In genomic region chr14:77904171-77904762, GRCm38 (mm10) we compare ENCODE assay signal across 8 mouse cellular contexts. TPM values are rescaled to one million over a fixed set of nuclear protein-coding genes. Genes with fewer than 3 reads are reported as not detected.
A peak's percentile ranks its signal among the peaks of the same experiment; 100 is the strongest.
DNase-seq lines count a peak whose midpoint lies in the region; ATAC-seq and TF ChIP-seq lines count a peak whose summit lies in the region.

Epsti1 (plus strand) TSS chr14:77904239.

- H3K27ac ChIP-seq in midbrain, embryonic 11.5 days (ENCODE audit: low read depth, low read length): no peak within 1 kb of the TSS
- H3K27ac ChIP-seq in midbrain, embryonic 15.5 days: no peak within 1 kb of the TSS
- no peak within 1 kb of the TSS for H3K27ac ChIP-seq in lung, postnatal 0 days (ENCODE audit: low read length)
- no peak within 1 kb of the TSS; the same call in 1 of the 2 replicates for H3K27ac ChIP-seq in stomach, embryonic 16.5 days (ENCODE audit: low read length)

- no peaks in the 10 kb centered on the region for H3K36me3 ChIP-seq in midbrain, embryonic 11.5 days (ENCODE audit: control insufficient read depth, insufficient read depth, low read length)
- H3K36me3 ChIP-seq in midbrain, embryonic 15.5 days (replicated peaks): no peaks in the 10 kb centered on the region
- H3K36me3 ChIP-seq in lung, postnatal 0 days (ENCODE audit: insufficient read depth, low read length): no peaks in the 10 kb centered on the region
- no peaks in the 10 kb centered on the region for H3K36me3 ChIP-seq in stomach, embryonic 16.5 days (ENCODE audit: control insufficient read depth, insufficient read depth, low read length)

- no peak within 1 kb of the TSS for H3K4me2 ChIP-seq in midbrain, embryonic 11.5 days
- no peak within 1 kb of the TSS for H3K4me2 ChIP-seq in midbrain, embryonic 15.5 days
- H3K4me2 ChIP-seq in lung, postnatal 0 days (replicated peaks; ENCODE audit: low read depth, low read length): peak within 1 kb of the TSS; percentile 49; the same call in 1 of the 2 replicates
- H3K4me2 ChIP-seq in stomach, embryonic 16.5 days (ENCODE audit: low read depth, low read length): peak within 1 kb of the TSS; percentile 32

- H3K9ac ChIP-seq in midbrain, embryonic 11.5 days (ENCODE audit: low read length): no peak within 1 kb of the TSS
- H3K9ac ChIP-seq in midbrain, embryonic 15.5 days: no peak within 1 kb of the TSS
- no peak within 1 kb of the TSS for H3K9ac ChIP-seq in lung, postnatal 0 days (replicated peaks; ENCODE audit: low read depth)
- H3K9ac ChIP-seq in stomach, embryonic 16.5 days (ENCODE audit: low read length): peak within 1 kb of the TSS; percentile 43

- DNase-seq in midbrain, embryonic 11.5 days (ENCODE audit: low spot score, missing footprints): peak; percentile 69
- peak; percentile 84 for DNase-seq in induced T-regulatory cell, adult 2 months (ENCODE audit: low read depth)
- peak; percentile 11 for DNase-seq in lung, postnatal 0 days (ENCODE audit: low spot score)
- DNase-seq in layer of hippocampus, postnatal 14 days (ENCODE audit: low spot score in 2 of 2): no peak
- DNase-seq in left cerebral cortex, postnatal 36 days (ENCODE audit: low spot score in 2 of 2): no peak
- no peak for DNase-seq in left cerebral cortex, postnatal 14 days (ENCODE audit: low spot score in 2 of 2)

- 67% methylated on average over 15 of the region's 15 CpGs for WGBS in midbrain, embryonic 11.5 days
- WGBS in midbrain, embryonic 15.5 days: 65% methylated on average over 15 of the region's 15 CpGs
- 45% methylated on average over 15 of the region's 15 CpGs for WGBS in lung, postnatal 0 days
- 48% methylated on average over 15 of the region's 15 CpGs for WGBS in stomach, embryonic 16.5 days

- no peaks in the 10 kb centered on the region for H3K27me3 ChIP-seq in midbrain, embryonic 11.5 days (ENCODE audit: control insufficient read depth, insufficient read depth, low read length)
- H3K27me3 ChIP-seq in midbrain, embryonic 15.5 days (replicated peaks): no peaks in the 10 kb centered on the region
- no peaks in the 10 kb centered on the region for H3K27me3 ChIP-seq in lung, postnatal 0 days (replicated peaks; ENCODE audit: insufficient read depth, low read length)
- H3K27me3 ChIP-seq in stomach, embryonic 16.5 days (ENCODE audit: control insufficient read depth, insufficient read depth, low read length): no peaks in the 10 kb centered on the region

- intact Hi-C loops in left cerebral cortex, postnatal 36 days (cut with DNase I): no loop called here
- intact Hi-C loops in left cerebral cortex, postnatal 14 days (cut with DNase I): no loop called here

- ATAC-seq in midbrain, embryonic 11.5 days (ENCODE audit: low FRiP score): no peak
- ATAC-seq in midbrain, embryonic 15.5 days (replicated peaks): no peak
- ATAC-seq in lung, postnatal 0 days: no peak; the same call in 1 of the 2 replicates
- ATAC-seq in stomach, embryonic 16.5 days (ENCODE audit: insufficient read depth, low FRiP score): no peak

- no peak within 1 kb of the TSS for H3K4me3 ChIP-seq in midbrain, embryonic 11.5 days (ENCODE audit: low read depth, low read length)
- H3K4me3 ChIP-seq in midbrain, embryonic 15.5 days: no peak within 1 kb of the TSS
- H3K4me3 ChIP-seq in lung, postnatal 0 days (ENCODE audit: low read depth, low read length): peak within 1 kb of the TSS; percentile 21; the same call in 1 of the 2 replicates
- H3K4me3 ChIP-seq in stomach, embryonic 16.5 days (replicated peaks; ENCODE audit: low read length): peak within 1 kb of the TSS; percentile 23

- no peaks in the 10 kb centered on the region for H3K4me1 ChIP-seq in midbrain, embryonic 11.5 days (ENCODE audit: control insufficient read depth, insufficient read depth, low read length)
- H3K4me1 ChIP-seq in midbrain, embryonic 15.5 days: no peaks in the 10 kb centered on the region
- H3K4me1 ChIP-seq in lung, postnatal 0 days (ENCODE audit: insufficient read depth, low read depth, low read length): no peaks in the 10 kb centered on the region
- no peaks in the 10 kb centered on the region for H3K4me1 ChIP-seq in stomach, embryonic 16.5 days (ENCODE audit: control insufficient read depth, insufficient read depth, low read length)

- H3K9me3 ChIP-seq in midbrain, embryonic 11.5 days (ENCODE audit: control insufficient read depth, low read length): no peaks in the 10 kb centered on the region
- no peaks in the 10 kb centered on the region for H3K9me3 ChIP-seq in midbrain, embryonic 15.5 days
- no peaks in the 10 kb centered on the region for H3K9me3 ChIP-seq in lung, postnatal 0 days (ENCODE audit: low read length)
- no peaks in the 10 kb centered on the region for H3K9me3 ChIP-seq in stomach, embryonic 16.5 days (replicated peaks; ENCODE audit: control insufficient read depth, low read length)

- TF ChIP-seq CTCF in lung, postnatal 0 days (IDR thresholded peaks at IDR 0.05): no peak

- no peak for TF ChIP-seq EP300 in lung, postnatal 0 days (IDR thresholded peaks at IDR 0.05)

RNA-seq across cellular contexts. Expression of gene Epsti1, which starts in this region (rescaled TPM):
- 0.31 and 0.44 TPM in 2 replicates for polyA plus RNA-seq in midbrain, embryonic 11.5 days (2014; fragmentation: Nextera tagmentation; extraction: Ambion mirVana)
- polyA plus RNA-seq in midbrain, embryonic 15.5 days (2015; fragmentation: Nextera tagmentation; extraction: Ambion mirVana): 0.40 and 0.59 TPM in 2 replicates
- polyA plus RNA-seq in lung, postnatal 0 days (2015; fragmentation: Nextera tagmentation; extraction: Ambion mirVana): 1.5 and 1.9 TPM in 2 replicates
- polyA plus RNA-seq in stomach, embryonic 16.5 days (2015; fragmentation: Nextera tagmentation; extraction: Ambion mirVana): 2.7 and 3.0 TPM in 2 replicates
- total RNA-seq in layer of hippocampus, postnatal 14 days (2021): under 1 TPM in 1 of 2 experiments, not detected in 1; 0.23 TPM
- under 1 TPM; 0.27 to 0.32 TPM for total RNA-seq in left cerebral cortex, postnatal 36 days (2021)
- total RNA-seq in left cerebral cortex, postnatal 14 days (2021): under 1 TPM; 0.17 to 0.31 TPM

Comparison
In these comparisons a context has a peak if more than half of its experiments do, and no peak if none do; other contexts are left out.
1. Peak in DNase-seq in midbrain, embryonic 11.5 days; RNA of the gene not detected or under 1 TPM.
2. DNase-seq: peak in induced T-regulatory cell, adult 2 months (single experiment) and lung, postnatal 0 days (single experiment); none in layer of hippocampus, postnatal 14 days (0 of 2), left cerebral cortex, postnatal 36 days (0 of 2) and left cerebral cortex, postnatal 14 days (0 of 2).
3. H3K4me2 ChIP-seq: peak in lung, postnatal 0 days (single experiment) and stomach, embryonic 16.5 days (single experiment); none in midbrain, embryonic 11.5 days (single experiment) and midbrain, embryonic 15.5 days (single experiment).
4. H3K4me3 ChIP-seq: peak in lung, postnatal 0 days (single experiment) and stomach, embryonic 16.5 days (single experiment); none in midbrain, embryonic 11.5 days (single experiment) and midbrain, embryonic 15.5 days (single experiment).